Mouse (Mus musculus) v-Abl transformed pro-B cells (cell line): ENCODE measurements at regions not wholly inside any gene's neighbourhood (a gene's known extent, or its start where the extent isn't known, plus 50 kb on each side); places are given as distances from the start of the nearest gene placed in this dataset.

Experiments
- in situ Hi-C, 2 experiments: fragments of 400-800 bp; cut with MboI; formaldehyde crosslinking; loops; one replicate each; pipeline ENCODE4 v1.15.1; 2025; ENCODE audit not compliant: unreplicated experiment in 2 of 2

- in situ Hi-C loops = no loop called here
Measured at GRCm38 (mm10) chr1:151113199-151113598, 69.1 kb upstream of the Gm47985 start.

GRCm38 (mm10) chr1:151118530-151118929 is 63.8 kb upstream of the Gm47985 start:
- in situ Hi-C loops = no loop called here

- in situ Hi-C loops = no loop called here
Measured at GRCm38 (mm10) chr1:151118982-151119381, 63.4 kb upstream of the Gm47985 start.

- in situ Hi-C loops = no loop called here
Measured at GRCm38 (mm10) chr1:151119566-151119965, 62.8 kb upstream of the Gm47985 start.

GRCm38 (mm10) chr1:151121686-151122085 is 60.7 kb upstream of the Gm47985 start:
- in situ Hi-C loops = no loop called here

GRCm38 (mm10) chr1:151123964-151124363 is 58.4 kb upstream of the Gm47985 start:
- in situ Hi-C loops = no loop called here

- in situ Hi-C loops = no loop called here
Measured at GRCm38 (mm10) chr1:151125028-151125659, 57.2 kb upstream of the Gm47985 start.

- in situ Hi-C loops = no loop called here
Measured at GRCm38 (mm10) chr1:151125764-151126485, 56.4 kb upstream of the Gm47985 start.

GRCm38 (mm10) chr1:151126756-151127155 is 55.6 kb upstream of the Gm47985 start:
- in situ Hi-C loops = no loop called here

GRCm38 (mm10) chr1:151128005-151128404 is 54.3 kb upstream of the Gm47985 start:
- in situ Hi-C loops = no loop called here

GRCm38 (mm10) chr1:151128955-151129354 is 53.4 kb upstream of the Gm47985 start:
- in situ Hi-C loops = no loop called here

- in situ Hi-C loops = no loop called here
Measured at GRCm38 (mm10) chr1:151130036-151130435, 52.3 kb upstream of the Gm47985 start.

GRCm38 (mm10) chr1:151130845-151131626 is 51.3 kb upstream of the Gm47985 start:
- in situ Hi-C loops = no loop called here

- in situ Hi-C loops = no loop called here
Measured at GRCm38 (mm10) chr1:151131627-151132284, 50.6 kb upstream of the Gm47985 start.
